Mouse (Mus musculus) midbrain, embryonic 11.5 days (tissue): Measurements from ENCODE around the gene Olfr455. TPM values are rescaled to one million over a fixed set of nuclear protein-coding genes. Genes with fewer than 3 reads are reported as not detected.

Source experiments
- ATAC-seq: fragments of 200-750 bp; cut with Nextera tagmentation; 2 replicates; pipeline ENCODE4 v1.8.0; 2017; ENCODE audit warnings: moderate TSS enrichment, moderate library complexity; ENCODE audit not compliant: low FRiP score
- DNase-seq: peaks from one replicate; pipeline ENCODE4 v3.0.0; 2015; ENCODE audit warnings: low spot score; ENCODE audit errors: missing footprints
- H3K27ac ChIP-seq: fragments of 300-500 bp; sonication (generic); 2 replicates; pipeline ENCODE4 v1.5.1; 2014; ENCODE audit warnings: low read depth, low read length
- H3K27me3 ChIP-seq: fragments of 300-500 bp; sonication (generic); 2 replicates; pipeline ENCODE4 v1.6.1; 2014; ENCODE audit warnings: mild to moderate bottlenecking, low read length, moderate library complexity, mixed read lengths; ENCODE audit not compliant: control insufficient read depth, insufficient read depth
- H3K36me3 ChIP-seq: fragments of 300-500 bp; sonication (generic); 2 replicates; pipeline ENCODE4 v1.6.1; 2014; ENCODE audit warnings: mild to moderate bottlenecking, low read length, moderate library complexity, mixed read lengths; ENCODE audit not compliant: control insufficient read depth, insufficient read depth
- H3K4me1 ChIP-seq: fragments of 300-500 bp; sonication (generic); 2 replicates; pipeline ENCODE4 v1.6.1; 2014; ENCODE audit warnings: low read length; ENCODE audit not compliant: control insufficient read depth, insufficient read depth
- H3K4me2 ChIP-seq: fragments of 300-500 bp; sonication (generic); 2 replicates; pipeline ENCODE4 v1.6.1; 2014; ENCODE audit warnings: mild to moderate bottlenecking, moderate library complexity
- H3K4me3 ChIP-seq: fragments of 300-500 bp; sonication (generic); 2 replicates; pipeline ENCODE4 v1.5.1; 2014; ENCODE audit warnings: low read depth, low read length
- H3K9ac ChIP-seq: fragments of 300-500 bp; sonication (generic); 2 replicates; pipeline ENCODE4 v1.6.1; 2014; ENCODE audit warnings: low read length
- H3K9me3 ChIP-seq: fragments of 300-500 bp; sonication (generic); 2 replicates; pipeline ENCODE4 v1.6.1; 2016; ENCODE audit warnings: low read length; ENCODE audit not compliant: control insufficient read depth
- WGBS: fragments of 180-500 bp; shearing (Covaris S2); extraction: QIAGEN DNeasy Blood & Tissue Kit; methylation state at CpG from one replicate; pipeline ENCODE4 v1.1.7; 2014; 5-methylcytosine and 5-hydroxymethylcytosine counted together
- polyA plus RNA-seq: library from polyadenylated mRNA; unstranded; fragments of >200 nt; fragmentation: Nextera tagmentation; extraction: Ambion mirVana; gene quantifications from 2 replicates; pipeline ENCODE4 v1.2.1, GENCODE M21; 2014

The Olfr455 gene
- not detected in 2 replicates for polyA plus RNA-seq

DNA sequence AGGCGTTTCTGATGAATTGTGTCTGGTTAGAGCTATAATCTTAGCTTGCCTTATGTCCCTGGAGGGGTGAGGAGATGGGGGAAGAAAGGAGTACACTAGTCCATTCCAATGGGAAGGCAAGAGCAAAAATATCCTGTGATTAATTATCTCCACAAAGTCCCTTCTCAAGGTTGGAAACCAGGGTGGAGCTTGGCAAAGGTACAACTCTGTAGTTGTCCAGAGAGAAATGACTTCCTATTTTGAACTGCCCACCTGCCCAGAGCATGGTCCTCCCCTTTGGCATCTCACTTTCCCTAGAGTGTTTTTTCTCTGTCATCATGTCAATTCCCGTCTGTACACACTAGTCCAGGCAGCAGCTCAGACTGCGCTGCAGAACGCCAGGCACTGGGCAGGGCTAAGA, at the start of gene Olfr455:
Olfr455 (minus strand) TSS at position 127 of the 400 bp plus-strand sequence.
- 88% methylated on average over 4 of the region's 4 CpGs for WGBS
- no peak within 1 kb of the TSS for H3K4me2 ChIP-seq
- H3K4me1 ChIP-seq: no peaks in the 10 kb centered on the region
- ATAC-seq (no peak), DNase-seq (peak; percentile 37)
- no peaks in the 10 kb centered on the region for H3K9me3 ChIP-seq
- H3K27me3 ChIP-seq: no peaks in the 10 kb centered on the region
- H3K36me3 ChIP-seq: no peaks in the 10 kb centered on the region
- H3K9ac ChIP-seq: no peak within 1 kb of the TSS
- H3K27ac ChIP-seq: no peak within 1 kb of the TSS
- no peak within 1 kb of the TSS for H3K4me3 ChIP-seq

DNA sequence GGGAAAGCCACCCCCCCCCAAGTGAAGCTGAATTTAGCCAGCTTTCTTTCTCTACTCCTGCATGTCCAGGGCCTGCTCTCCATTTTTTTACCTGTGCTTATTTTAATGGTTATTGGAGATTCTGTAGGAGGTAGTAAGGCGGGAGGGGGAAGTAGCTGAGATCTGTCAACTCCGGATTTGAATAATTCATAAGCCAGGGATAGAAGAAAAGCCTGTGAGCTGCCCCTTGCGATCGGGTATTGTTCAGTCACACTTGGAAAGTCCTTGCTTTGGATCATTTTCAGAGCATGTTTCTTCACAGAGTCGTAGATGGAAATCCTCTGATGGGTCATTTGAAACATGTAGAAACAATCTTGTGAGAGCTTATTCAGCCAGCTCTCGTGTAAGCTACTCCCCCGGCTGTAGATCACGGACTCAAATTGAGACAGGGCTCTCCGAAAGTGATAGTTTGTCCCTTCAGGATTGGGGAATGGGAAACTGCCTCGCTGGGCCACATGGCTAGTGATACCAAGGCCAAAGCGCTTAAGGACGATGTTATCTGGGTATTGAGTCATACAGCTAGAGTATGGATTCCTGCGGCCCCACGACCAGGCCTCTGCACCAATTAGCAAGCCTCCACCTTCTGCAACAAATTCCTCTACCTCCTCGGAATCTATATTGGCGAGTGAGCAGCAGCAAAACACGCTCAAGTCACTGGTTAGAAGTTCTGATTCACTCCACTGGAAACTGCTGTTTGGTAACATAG, 45.9 kb upstream of the Olfr455 start:
- no peaks in the 10 kb centered on the region for H3K9me3 ChIP-seq
- H3K4me1 ChIP-seq: peaks cover 3% of the 10 kb centered on the region; the same call in 1 of the 2 replicates
- no peaks in the 10 kb centered on the region for H3K36me3 ChIP-seq
- WGBS: 54% methylated on average over 17 of the region's 17 CpGs
- no peaks in the 10 kb centered on the region for H3K27me3 ChIP-seq
- H3K9ac ChIP-seq: no peak overlapping the region
- no peak overlapping the region for H3K4me3 ChIP-seq
- peak; percentile 85 for DNase-seq
- no peak overlapping the region for H3K27ac ChIP-seq
- H3K4me2 ChIP-seq: 0 out of 2 replicates have a peak overlapping the region, but pooled peaks have one; percentile 6
- ATAC-seq: peak; percentile 71

DNA sequence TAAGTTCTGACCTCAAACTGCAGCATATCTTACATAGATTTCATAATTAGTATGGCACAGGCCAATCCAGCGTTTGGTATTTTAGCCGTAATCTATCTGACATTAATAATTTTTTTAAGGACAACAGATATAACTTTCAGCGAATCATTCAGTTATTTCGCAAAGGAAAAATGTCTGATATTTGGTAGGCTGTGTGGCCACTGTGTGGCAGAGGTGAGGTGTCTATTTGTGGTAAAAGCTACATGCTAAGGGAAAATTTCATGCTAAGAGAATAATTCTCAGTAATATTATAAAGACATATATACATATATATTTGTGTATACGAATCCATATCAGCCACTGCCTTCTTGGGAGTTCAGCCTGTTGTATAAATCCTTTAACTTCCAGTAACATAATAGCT, 39.2 kb upstream of the Olfr455 start:
- 87% methylated on average over 5 of the region's 5 CpGs for WGBS
- Histone ChIP-seq H3K4me2 (no peak overlapping the region), H3K9ac (no peak overlapping the region), H3K27ac (no peak overlapping the region), H3K9me3 (no peaks in the 10 kb centered on the region), H3K4me1 (no peaks in the 10 kb centered on the region), H3K27me3 (no peaks in the 10 kb centered on the region), H3K4me3 (no peak overlapping the region), H3K36me3 (no peaks in the 10 kb centered on the region)
- DNase-seq: no peak
- no peak for ATAC-seq

DNA sequence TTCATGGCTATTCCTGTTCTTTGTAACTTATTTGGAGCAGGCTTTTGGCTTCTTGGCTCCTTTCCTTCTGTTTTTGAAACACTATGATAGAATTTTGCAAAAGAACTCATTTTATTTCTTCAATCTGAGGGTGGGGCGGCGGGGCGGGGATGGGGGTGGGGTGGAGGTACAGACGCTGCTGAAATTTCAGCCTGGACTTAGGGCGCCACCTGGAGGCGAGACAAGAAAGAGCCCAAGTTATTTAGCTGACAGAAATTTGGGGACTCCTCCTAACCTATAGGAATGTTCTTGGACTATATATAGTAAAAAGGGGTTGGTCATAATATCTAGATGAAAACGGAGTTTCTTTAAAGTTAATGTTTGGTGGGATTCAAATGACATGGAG, 36.1 kb upstream of the Olfr455 start:
- no peaks in the 10 kb centered on the region for H3K4me1 ChIP-seq
- H3K9me3 ChIP-seq: no peaks in the 10 kb centered on the region
- DNase-seq (peak; percentile 93), ATAC-seq (peak; percentile 66)
- H3K4me3 ChIP-seq: no peak overlapping the region
- H3K27ac ChIP-seq: no peak overlapping the region
- H3K36me3 ChIP-seq: no peaks in the 10 kb centered on the region
- no peak overlapping the region for H3K9ac ChIP-seq
- no peak overlapping the region for H3K4me2 ChIP-seq
- no peaks in the 10 kb centered on the region for H3K27me3 ChIP-seq
- under 1% methylated on average over 7 of the region's 7 CpGs for WGBS

DNA sequence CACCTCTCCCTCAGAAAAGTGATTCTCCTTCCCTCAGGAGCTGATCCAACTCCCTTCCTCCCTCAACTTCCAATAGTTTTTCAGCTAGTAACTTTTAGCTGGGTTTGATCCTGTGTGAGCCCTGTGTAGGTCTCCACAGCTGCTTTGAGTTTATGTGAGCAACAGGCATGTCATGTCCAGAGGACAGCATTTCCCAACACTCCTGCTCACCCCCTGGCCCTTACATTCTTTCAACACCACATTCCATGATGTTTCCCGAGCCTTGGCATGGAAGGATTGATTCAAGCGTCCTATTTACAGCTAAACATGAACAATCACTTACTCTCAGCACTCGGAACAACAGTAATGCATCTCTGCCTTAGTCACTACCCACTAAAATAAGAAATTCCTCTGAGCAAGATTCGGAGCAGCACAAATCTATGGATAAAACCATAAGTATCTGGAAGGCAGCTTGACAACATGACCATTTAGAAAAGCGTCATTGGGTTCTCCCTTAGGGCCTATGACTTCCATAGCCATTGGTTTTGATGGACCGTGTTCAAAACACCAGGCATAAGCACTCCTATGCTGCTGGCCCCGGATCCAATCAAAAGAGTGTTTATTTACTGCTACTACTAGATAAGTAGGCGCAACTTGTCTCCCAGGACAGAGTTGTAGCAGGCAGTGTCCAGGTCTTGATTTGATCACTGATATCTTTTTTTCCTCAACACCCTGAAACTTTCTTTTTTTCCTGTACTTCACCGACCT, 35.5 kb upstream of the Olfr455 start:
- H3K36me3 ChIP-seq: no peaks in the 10 kb centered on the region
- H3K4me1 ChIP-seq: no peaks in the 10 kb centered on the region
- H3K4me2 ChIP-seq: no peak overlapping the region
- H3K27me3 ChIP-seq: no peaks in the 10 kb centered on the region
- 0 out of 2 replicates have a peak, but pooled peaks have one; percentile 50 for ATAC-seq
- H3K4me3 ChIP-seq: no peak overlapping the region
- peak; percentile 85 for DNase-seq
- no peak overlapping the region for H3K27ac ChIP-seq
- H3K9me3 ChIP-seq: no peaks in the 10 kb centered on the region
- 67% methylated on average over 9 of the region's 9 CpGs for WGBS
- no peak overlapping the region for H3K9ac ChIP-seq

DNA sequence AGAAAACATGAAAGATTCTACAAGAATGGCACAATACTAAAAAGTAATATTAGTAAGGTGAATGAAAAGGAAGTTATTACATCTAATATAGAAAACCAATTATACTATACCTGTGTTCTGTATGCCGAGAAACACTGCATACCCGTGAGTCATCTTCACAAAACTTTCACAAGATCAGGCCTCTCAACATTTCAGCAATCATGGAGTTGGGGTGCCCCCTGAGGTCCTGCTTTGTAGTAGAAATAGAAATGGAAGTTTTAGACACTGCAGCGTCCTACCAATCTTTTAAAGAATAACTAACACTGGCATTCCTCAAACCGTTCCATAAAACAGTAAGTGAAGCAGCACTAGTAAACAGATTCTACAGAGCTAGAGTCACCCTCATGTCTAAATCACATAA, 31.3 kb upstream of the Olfr455 start:
- Histone ChIP-seq H3K9ac (no peak overlapping the region), H3K4me3 (no peak overlapping the region), H3K4me1 (no peaks in the 10 kb centered on the region), H3K27ac (no peak overlapping the region), H3K4me2 (no peak overlapping the region), H3K36me3 (no peaks in the 10 kb centered on the region), H3K27me3 (no peaks in the 10 kb centered on the region), H3K9me3 (no peaks in the 10 kb centered on the region)
- no peak for DNase-seq
- no peak for ATAC-seq
- 83% methylated on average over 4 of the region's 4 CpGs for WGBS

DNA sequence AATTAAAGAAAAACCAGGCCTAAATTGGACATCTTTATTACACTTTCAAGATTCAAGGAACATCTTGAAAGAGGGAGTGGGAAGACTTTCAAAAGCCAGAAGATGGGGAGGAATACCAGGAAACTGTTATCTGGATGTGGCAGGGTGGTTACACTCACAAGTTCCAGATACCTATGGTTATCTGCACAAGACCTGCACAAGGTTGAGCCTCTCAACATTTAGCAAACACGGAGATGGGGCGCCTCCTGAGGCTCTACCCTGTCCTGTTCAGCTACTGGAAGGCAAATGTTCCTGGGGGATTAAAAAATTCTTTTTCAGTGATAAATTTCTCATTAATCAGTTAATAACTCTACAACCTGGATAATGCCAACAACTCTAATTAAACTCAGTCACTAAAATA, 30.0 kb upstream of the Olfr455 start:
- no peaks in the 10 kb centered on the region for H3K9me3 ChIP-seq
- no peaks in the 10 kb centered on the region for H3K36me3 ChIP-seq
- no peak overlapping the region for H3K4me3 ChIP-seq
- ATAC-seq: no peak
- H3K27me3 ChIP-seq: no peaks in the 10 kb centered on the region
- H3K4me1 ChIP-seq: no peaks in the 10 kb centered on the region
- no peak for DNase-seq
- WGBS: 94% methylated on average over 2 of the region's 2 CpGs
- H3K27ac ChIP-seq: no peak overlapping the region
- H3K4me2 ChIP-seq: no peak overlapping the region
- H3K9ac ChIP-seq: no peak overlapping the region

DNA sequence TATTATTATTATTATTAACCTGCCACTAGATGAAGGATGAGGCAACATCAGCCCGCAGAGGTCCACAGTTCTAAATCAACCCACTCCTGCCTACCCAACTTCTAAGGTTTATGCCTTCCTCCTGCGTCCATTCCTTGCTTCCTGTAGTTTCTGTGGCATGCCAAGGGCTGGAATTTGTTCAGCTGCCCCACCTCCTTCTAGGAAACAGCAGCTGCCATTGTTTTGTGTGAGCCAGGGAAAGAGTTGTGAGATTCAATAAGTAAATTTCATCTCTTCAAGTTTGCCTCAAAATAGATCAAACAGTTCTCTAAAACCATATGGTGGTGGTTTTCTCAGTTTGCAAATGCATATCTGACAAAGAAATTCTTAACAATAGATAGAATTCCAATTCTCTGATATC, 20.8 kb upstream of the Olfr455 start:
- no peaks in the 10 kb centered on the region for H3K4me1 ChIP-seq
- H3K4me3 ChIP-seq: no peak overlapping the region
- H3K27me3 ChIP-seq: no peaks in the 10 kb centered on the region
- WGBS: 82% methylated on average over 2 of the region's 2 CpGs
- no peaks in the 10 kb centered on the region for H3K9me3 ChIP-seq
- H3K27ac ChIP-seq: no peak overlapping the region
- no peak for DNase-seq
- no peaks in the 10 kb centered on the region for H3K36me3 ChIP-seq
- no peak for ATAC-seq
- H3K4me2 ChIP-seq: no peak overlapping the region
- H3K9ac ChIP-seq: no peak overlapping the region

DNA sequence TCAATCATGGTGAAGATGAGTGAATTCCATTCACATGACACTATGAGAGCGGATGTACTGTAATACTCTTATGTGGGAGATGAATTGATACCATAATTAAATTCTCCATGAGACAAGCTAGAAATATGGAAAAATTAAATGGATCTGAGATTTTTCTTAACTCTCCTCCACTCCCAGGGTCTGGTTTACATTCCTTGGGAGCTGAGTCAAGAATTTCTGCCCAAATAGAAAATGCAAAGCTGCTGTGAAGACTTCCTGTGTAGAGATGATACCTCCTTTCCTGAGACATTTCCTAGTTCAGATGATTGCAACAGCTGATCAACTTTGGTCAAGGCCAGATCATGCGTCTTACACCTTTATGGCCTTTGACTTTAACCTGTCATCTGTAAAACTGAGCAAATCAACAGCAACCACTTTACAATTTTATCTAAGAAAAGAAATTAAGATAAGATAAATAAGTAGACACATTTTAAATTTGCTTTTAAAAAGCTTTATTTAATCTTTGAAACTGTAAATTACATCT, 18.8 kb upstream of the Olfr455 start:
- H3K4me1 ChIP-seq: no peaks in the 10 kb centered on the region
- H3K9ac ChIP-seq: no peak overlapping the region
- H3K4me2 ChIP-seq: no peak overlapping the region
- H3K27me3 ChIP-seq: no peaks in the 10 kb centered on the region
- H3K27ac ChIP-seq: no peak overlapping the region
- DNase-seq (no peak), ATAC-seq (no peak)
- WGBS: 88% methylated on average over 2 of the region's 2 CpGs
- H3K9me3 ChIP-seq: no peaks in the 10 kb centered on the region
- H3K4me3 ChIP-seq: no peak overlapping the region
- no peaks in the 10 kb centered on the region for H3K36me3 ChIP-seq
